Mouse (Mus musculus) lung, postnatal 36 days (tissue): ENCODE measurements at regions not wholly inside any gene's neighbourhood (a gene's known extent, or its start where the extent isn't known, plus 50 kb on each side); places are given as distances from the start of the nearest gene placed in this dataset.

Experiments
- DNase-seq: peaks from one replicate; pipeline ENCODE4 v3.0.0; 2022; ENCODE audit warnings: mixed read lengths

DNA sequence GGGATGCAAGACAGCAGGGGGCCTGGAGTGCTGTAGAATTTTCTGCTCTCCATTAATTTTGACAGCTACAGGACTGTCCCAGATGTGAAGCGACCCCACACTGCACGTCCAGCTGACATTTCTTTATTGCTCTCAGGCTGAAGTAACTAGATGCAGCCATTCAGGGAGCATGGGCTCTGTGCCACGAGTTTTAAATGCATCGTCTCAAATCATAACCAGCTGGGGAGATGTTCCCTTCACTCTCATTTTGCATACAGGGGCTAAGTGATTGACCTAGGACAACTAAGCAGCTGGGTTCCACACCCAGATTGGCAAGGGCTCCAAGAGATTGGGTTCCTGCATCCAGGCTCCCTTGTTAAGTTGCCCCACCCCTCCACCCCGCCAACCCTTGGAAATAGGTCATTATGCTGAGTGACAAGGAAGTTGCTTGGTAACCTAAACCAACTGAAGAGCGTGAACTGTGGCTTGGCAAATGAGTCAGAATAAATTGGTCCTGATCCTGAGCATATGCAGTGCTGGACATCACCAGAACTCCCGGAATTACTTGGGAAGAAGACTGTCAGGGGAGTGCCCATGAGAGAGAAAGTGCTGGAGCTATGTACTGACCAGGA is 267.4 kb downstream of the Foxo1 start:
- peak; percentile 35 for DNase-seq

DNA sequence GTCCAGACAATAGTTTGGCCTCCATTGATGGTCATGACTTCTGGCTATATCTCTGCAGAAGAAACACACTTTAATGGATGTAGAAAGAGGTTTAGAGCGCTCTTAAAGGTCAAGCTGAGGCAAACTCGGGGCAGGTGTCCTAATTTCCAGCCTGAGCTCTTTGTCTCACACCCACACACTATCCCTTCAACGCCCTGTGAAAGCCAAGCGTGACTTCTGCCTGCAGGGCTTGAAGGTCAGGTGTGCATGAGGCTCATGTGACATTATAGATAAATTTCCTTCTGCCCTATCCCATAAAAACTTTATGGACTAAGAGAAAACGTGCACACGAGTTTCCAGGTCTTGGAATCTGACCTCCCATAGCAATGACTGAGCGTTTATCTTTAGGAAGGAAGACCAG is 266.0 kb downstream of the Foxo1 start:
- DNase-seq = no peak

GRCm38 (mm10) chr3:52531686-52532351 is 263.7 kb downstream of the Foxo1 start:
- DNase-seq = no peak

DNA sequence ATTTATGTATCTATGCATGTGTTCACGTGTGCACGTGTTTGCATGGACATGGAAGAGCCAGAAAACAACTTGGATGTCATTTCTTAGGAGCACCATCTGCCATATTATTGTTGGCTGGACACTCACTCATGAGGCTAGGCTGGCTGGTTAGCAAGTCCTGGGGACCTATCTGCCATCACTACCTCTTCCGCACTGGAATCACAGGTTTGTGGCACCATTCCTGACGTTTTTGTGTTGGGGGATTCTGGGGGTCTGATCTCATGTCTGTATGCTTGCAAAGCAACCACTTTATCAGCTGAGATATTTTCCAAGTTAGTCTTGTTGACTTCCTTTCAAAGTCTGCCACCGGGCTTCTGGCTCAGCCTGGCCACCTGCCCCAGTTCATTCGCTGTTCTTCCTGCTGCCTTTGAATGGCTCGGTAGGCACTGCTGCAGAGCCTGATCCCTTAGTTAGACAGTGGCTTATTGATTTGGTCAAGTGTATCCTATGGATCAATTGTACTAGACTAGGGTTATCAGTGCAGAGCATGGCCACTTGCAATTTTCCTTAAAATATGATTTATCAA is 262.4 kb downstream of the Foxo1 start:
- DNase-seq = no peak

DNA sequence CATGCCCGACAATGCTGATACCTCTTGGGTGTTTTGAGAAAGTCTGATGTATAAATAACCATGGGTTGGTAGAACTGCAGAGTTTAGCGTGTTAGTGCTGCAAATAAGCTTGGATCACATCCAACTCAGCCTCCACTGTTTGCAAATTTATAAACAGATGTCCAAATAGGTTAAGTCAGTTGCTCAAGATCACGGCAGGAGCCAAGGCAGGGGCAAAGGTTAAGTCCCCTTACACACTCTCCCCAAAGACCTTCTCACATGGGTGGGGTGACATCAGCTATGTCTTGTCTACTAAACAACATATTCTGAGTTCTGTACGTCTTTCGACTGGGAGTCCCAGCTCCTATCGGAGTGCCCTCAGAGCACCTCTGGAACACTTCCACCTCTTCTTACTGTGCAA is 261.0 kb downstream of the Foxo1 start:
- DNase-seq = peak; percentile 71

GRCm38 (mm10) chr3:52528521-52528920 is 260.4 kb downstream of the Foxo1 start:
- no peak for DNase-seq

DNA sequence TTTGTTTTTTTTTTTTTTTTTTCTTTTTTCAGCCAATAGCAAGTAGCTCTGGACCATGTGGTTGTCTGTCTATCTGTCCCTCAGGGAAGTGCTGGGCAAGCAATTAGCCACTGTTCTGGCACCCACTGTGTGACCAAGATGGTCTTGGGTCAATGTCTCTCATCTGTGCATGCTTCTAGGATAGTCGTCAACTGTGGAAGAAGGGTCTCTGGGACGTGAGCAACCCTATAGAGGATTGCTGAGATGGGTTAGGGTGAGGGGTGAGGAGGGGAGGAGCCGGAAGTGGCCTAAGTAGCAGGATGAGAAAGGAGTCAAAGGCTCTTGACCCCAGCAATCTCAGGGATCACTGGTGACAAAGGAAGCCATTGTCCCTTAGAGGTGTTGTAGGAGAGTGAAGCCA is 259.6 kb downstream of the Foxo1 start:
- DNase-seq = no peak

- DNase-seq = peak; percentile 77
Measured at GRCm38 (mm10) chr3:52527010-52527754, 259.0 kb downstream of the Foxo1 start.

DNA sequence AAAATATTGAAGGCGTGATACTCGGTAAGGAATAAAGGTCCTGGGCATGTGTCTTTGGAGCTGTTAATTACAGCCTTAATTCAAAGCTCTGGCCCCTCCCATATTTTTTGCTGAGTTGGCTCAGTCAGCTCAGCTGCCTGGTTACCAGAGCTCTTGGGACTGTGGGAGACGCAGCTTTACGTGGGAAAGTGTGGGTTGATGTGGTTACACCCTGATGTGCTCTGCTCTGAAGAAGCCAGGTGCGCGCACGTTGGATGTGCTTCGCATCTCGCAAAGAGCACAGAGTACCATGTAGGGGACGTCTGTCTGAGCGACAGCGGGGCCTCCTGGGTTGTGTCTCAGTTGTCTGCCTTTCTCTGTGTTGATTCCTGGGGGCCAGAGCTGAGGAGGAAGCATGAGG is 254.8 kb downstream of the Foxo1 start:
- DNase-seq = no peak

DNA sequence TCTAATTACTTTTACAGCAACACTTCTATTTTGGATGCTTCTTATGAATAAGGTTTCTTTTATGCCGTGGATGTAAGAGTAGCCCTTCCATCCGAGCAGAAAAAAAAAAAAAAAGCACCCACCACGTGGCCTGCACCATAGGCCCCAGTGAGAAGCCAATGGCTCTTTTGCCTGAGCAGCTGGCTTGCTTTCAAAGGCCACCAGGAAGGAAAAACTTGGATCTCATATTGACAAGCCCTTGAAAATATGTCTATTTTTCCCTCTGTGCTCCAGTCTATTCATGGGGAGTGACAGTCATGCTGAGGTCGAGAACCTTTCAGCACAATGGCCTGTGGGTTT is 252.4 kb downstream of the Foxo1 start:
- no peak for DNase-seq

- no peak for DNase-seq
Measured at GRCm38 (mm10) chr3:52519910-52520608, 251.9 kb downstream of the Foxo1 start.

GRCm38 (mm10) chr3:52517808-52518207 is 249.7 kb downstream of the Foxo1 start:
- no peak for DNase-seq

- no peak for DNase-seq
Measured at GRCm38 (mm10) chr3:52516691-52517090, 248.6 kb downstream of the Foxo1 start.

GRCm38 (mm10) chr3:52512761-52513160 is 244.6 kb downstream of the Foxo1 start:
- DNase-seq = no peak

- DNase-seq = no peak
Measured at GRCm38 (mm10) chr3:52511549-52511948, 243.4 kb downstream of the Foxo1 start.

- DNase-seq = no peak
Measured at GRCm38 (mm10) chr3:52510831-52511230, 242.7 kb downstream of the Foxo1 start.

DNA sequence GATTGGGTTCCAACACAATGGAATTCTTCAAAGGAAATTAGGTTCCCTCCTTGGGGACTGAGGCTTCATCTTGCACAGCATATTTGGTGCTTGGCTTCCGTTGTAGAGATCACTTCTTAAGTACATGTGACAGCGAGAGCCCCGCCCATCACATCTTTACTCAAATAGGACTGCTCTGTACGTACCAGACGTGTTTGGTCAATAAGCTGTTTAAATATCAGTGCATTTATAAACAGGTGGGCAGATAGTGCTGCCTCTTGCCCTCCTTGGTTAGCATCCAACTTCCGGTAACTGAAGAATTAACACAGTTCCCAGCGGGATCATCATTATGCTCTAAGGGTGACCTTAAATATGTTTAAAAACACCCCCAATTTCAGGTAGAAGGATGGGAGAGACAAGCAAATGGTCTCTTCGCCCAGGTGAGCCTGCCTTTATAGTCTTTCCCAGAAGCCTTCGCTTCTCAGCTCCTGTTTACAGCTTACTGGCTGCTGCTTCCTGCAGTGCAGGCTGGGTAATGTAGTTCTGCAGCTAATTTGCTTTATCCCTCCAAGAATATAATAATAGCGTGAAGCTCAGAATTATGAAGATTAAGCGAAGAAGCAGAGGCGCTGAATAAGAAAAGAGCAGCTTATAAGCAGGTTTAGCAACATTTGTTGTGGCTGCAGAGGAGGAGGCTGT is 242.1 kb downstream of the Foxo1 start:
- DNase-seq = peak; percentile 66

DNA sequence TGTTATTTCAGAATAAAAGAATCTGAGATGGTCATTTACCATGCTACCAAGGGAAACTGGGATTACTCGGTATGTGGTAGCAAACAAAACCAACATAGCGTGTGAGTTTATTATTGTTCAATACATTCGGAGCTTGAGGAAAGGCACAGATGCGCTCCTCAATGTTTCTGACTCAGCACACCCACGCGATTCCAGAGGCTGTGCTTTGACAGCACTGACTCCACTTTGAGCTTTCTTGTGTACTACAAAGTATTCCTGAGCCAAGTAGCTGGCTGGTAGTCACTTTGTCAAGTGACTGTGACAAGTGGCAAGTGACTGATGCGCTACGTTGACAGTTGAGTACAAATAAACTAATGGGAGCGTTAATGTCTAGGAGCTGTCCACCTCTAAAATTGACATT is 235.8 kb downstream of the Foxo1 start:
- DNase-seq = no peak

DNA sequence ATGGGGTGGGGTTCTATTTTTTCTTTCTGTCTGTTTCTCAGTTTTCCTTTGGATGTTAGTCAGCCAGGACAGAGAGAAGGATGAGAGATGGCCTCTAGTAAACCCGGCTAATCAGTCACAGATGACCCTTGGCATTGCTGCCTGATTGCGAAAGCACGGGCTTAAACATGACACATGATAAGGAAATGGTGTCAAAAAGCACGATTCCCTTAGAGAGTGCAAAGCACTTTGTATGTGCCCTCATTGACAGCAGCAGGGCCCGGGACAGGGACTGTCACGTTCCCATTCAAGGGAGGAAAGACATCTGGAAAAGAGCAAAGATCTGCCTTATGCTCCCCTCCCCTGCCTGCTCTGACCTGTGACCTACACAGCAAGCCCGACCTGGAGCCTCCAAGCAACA is 234.1 kb downstream of the Foxo1 start:
- peak; percentile 65 for DNase-seq

DNA sequence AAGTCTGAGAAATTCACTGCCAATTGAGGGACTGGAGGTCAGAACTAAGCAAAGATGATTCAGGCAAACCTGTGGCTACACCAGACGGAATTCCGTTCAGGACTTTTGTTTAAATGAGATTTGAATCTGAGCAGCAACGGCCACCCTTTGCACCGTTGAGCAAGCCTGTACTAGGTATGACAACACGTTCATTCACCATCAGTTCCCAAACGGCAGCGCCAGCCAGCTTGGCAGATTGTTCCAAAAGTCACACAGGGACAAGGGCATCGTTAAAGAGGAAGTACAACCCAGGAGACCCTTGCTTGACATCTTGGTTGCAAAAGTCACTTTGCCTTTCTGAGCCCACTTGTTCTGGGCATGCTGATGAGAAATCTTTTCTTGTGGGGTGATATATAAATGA is 233.5 kb downstream of the Foxo1 start:
- no peak for DNase-seq

DNA sequence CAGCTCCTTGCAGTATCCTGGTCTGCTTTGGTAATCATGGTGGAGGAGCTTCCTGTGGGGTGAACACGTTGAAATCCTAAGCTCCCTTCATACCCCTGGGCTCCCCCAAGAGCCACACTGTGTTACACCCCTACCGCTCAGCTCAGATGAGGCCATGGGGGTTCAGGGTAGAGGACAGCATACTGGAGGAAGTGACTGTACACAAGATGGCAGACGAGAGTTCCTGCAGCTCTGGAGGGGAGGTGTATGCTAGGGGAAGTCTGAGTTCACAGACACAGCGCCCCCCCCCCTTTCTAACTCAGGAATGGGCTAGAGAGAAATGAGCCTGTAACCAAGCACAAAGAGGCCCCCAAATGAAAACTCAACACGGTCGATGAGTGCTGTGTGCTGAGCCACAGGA is 231.9 kb downstream of the Foxo1 start:
- DNase-seq = no peak

DNA sequence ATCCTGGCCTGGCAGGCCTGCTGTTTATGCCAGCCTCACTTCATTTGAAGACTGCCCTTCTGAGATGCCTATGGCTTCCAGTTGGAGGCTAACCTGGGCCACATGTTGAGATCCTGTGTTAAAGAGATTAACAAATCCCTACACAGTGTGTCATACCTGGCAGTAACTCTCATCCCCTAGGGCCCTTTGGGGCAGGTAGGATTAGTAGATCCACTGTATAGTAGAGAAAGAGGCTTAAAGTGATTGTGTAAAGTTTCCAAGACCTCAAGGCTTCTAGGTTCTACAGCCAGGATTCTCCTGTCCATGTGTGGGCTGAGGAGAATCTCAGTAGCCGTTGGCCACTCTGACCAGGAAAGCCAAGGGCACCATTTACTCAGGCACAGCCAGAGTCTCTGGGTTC is 231.4 kb downstream of the Foxo1 start:
- no peak for DNase-seq
